Mouse (Mus musculus): ENCODE results near the gene Il1a.

Il1a gene

GRCm38 (mm10) chr2:129309836-129310235 is at the start of gene Il1a:
Gene Il1a (minus strand): TSS chr2:129309972.
- DNase-seq = no peak

GRCm38 (mm10) chr2:129338138-129338621 is 28.4 kb upstream of the Il1a start:
- no peak for DNase-seq

GRCm38 (mm10) chr2:129333471-129333870 is 23.7 kb upstream of the Il1a start:
- DNase-seq = no peak

DNA sequence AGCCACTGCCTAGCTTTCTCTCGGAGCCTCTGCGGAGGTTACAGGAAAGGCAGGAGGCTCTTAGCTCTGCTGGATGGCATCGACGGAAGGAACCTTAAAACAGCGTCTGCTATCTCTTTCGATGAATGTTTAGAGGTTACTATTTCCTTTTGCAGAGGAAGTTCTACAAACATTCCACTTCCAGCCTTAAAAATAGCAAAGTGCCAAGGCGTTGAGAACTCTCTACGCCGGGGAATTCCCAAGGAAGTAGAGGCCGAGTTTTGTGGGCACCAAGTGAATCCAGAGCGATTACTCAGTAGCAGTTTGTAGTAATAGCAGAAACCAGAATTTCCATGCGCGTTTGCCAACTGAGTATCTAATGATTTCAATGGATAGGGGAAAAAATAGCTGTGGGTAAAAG is 20.8 kb upstream of the Il1a start:
- no peak for DNase-seq

DNA sequence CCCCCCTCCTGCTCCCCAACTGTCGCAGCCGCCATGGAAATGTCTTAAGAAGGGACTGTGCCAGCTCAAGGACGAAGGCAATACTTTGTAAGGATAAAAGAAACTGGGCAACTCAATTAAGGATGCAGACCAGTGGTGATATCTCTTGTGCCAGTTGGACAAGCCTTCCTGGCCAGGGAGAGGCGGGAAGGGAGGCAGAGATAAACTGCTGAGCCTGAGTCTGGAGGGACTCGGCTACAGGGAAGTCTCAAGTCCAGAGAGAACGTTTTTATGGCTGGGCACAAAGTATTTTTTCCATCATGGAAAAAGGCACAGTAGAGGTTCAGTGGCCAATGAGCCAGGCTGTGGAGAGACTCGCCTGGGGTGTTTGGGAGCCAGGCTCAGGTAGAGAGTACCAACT is 20.3 kb upstream of the Il1a start:
- DNase-seq = no peak

GRCm38 (mm10) chr2:129328238-129328637 is 18.5 kb upstream of the Il1a start:
- no peak for DNase-seq

DNA sequence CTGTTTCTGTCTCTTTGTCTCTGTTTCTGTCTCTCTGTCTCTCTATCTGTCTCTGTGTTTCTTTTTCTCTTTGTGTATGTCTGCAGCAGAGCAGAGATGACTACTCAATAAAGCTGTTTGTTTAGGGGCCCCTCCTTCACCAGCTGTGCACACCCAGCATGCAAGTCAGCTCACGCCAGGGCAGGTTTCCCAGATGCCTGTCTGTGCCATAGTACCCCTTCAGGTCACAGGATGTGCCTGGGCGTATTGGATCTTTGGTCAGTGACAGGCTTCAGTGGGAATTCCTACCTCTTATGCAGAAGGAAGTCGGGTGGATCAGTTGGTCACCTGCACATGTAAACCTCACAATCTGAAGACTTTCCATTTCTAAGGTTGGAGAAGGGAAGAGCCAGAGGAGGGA is 14.4 kb upstream of the Il1a start:
- no peak for DNase-seq

DNA sequence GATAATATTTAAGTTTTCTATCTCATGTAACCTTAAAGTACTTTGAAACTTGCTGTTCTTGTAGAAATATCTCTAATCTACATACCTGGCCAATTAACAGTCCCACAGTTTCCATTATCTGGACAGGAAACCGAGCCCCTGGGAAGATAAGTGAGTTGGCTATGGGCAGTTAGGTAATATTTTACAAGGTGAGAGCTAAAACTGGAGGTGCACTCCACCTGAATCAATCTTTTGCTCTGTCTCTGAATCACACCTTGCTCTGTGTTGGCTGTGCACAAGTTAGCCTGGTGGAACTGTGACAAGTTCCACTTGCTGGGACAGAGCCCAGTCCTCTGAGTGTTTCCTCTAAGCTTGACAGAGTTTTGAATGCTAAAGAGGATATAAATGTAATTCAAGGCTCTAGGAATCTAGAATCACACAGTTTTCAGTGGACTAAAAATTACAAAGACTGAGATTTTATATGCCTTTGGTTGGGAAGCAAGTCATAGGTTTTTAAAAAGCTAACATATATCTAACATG is 12.4 kb upstream of the Il1a start:
- no peak for DNase-seq

GRCm38 (mm10) chr2:129320033-129320605 is 10.3 kb upstream of the Il1a start:
- no peak for DNase-seq

- DNase-seq = no peak
Observed at GRCm38 (mm10) chr2:129315831-129316230, 6.1 kb upstream of the Il1a start.

DNA sequence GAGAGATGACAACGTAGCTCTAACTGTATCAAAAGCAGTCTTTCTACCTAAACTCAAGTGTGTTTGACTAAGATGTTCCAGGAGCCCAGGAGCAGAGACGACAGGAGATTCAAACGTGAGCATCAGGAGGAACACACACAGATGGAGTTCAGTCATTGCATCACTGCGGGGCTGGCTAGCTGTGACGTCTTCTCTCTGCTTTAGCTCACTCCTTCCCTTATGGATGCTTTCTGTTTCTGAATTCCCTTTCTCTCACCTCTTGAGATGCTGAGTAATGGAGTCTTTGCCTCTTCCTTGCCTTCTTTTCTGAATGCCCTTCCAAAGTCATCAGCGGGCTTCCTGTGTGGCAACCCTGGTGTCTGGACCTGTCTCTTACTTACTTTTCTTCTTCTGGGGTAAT is 5.1 kb upstream of the Il1a start:
- no peak for DNase-seq

GRCm38 (mm10) chr2:129313934-129314333 is 4.2 kb upstream of the Il1a start:
- DNase-seq = no peak

DNA sequence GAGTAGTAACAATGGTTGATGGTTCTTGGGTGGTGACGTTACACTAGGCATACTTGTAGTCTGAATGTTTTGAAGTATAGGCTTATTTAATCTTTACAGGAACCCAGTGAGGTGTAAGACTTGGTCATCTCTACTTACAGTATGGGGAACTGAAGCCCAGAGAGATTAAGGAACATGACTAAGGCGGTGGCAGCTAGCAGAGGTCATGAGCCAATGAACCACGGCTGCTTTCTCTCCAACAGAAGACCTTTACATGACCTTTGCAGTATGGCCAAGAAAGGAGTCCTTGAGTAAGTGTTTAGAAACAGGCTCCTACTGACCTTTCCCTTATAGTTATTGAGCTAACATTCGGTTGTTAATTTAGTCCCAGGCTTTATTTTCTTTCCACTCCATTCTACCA is 3.8 kb downstream of the Il1a start:
- DNase-seq = no peak

DNA sequence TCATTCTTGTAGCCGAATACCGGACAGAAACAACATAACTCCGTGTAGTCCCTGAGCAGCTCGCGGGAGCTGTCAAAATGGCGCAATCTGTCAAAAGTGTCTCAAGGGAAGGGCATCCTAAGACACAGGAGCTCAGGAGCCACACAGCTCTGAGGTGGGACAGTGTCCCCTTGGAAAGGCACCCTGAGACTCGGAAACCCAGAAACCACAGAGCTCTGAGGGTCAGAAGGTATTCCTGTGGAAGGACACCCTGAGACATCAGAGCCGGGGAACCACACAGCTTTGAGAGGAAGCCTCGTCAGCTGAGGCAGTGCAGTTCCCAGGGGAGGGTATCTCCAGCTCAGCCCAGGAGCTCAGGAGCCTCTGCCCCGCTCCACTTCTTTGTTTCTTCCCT is 12.2 kb downstream of the Il1a start:
- DNase-seq = peak; percentile 64

GRCm38 (mm10) chr2:129296671-129297588 is 12.8 kb downstream of the Il1a start, which contains the start of gene Ckap2l:
Gene Ckap2l (minus strand): TSS chr2:129297212.
- peak; percentile 99 for DNase-seq

DNA sequence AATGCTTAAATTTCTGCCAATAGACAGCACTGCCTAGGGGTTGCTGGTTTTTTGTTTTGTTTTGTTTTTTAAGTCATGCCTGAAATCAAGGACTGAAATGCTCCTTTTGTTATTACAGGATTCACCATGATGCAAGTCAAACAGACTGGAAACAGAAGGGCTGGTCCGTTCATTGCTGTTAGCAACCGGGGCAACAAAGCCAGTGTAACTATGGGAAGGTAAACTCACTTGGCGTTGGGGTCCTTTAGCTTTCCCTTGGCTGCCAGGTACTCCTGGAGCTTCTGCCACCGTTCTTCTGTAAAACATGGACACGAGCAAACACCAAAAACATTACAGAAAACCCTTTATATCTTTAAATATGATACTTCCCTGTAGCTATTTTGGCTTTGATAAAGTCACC is 13.7 kb downstream of the Il1a start:
- peak; percentile 4 for DNase-seq

DNA sequence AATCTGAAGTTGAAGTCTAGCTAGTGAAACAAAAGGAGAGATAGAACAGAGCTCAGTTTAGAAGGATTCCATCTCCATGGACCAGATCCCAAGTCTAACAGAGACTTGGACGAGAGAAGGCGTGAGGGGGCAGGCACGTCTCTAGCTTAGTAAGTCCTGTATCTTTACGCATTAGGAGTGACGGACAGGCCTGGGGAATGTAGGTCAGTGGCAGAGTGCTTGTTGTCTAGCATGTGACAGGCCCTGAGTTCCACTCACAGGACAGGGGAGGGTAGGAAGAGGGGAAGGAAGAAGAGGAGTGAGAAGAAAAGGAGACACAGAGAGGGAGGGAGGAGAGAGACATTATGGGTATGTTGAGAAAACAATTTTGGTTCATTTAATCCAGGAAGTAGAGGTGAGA is 14.7 kb downstream of the Il1a start:
- no peak for DNase-seq

DNA sequence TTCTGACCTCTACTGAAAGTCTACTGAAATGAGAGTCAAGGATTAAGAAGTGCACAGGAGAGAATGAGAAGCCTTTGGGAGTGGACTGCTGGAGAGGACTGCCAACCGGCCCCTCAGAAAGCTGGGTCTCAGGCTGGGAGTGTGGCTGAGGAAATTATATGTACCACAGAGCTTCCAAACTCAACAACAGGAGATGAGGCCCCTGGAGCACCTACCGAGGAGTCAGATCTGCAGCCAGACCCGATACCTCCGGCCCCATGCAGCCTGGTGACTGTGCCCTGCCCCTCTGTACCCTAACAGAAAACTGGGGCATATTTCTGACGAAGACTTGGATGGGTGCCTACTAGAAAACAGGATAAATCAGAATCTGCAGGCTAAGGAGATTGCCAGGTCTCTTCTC is 35.9 kb downstream of the Il1a start:
- no peak for DNase-seq

- no peak for DNase-seq
Observed at GRCm38 (mm10) chr2:129270621-129271020, 39.2 kb downstream of the Il1a start.

DNA sequence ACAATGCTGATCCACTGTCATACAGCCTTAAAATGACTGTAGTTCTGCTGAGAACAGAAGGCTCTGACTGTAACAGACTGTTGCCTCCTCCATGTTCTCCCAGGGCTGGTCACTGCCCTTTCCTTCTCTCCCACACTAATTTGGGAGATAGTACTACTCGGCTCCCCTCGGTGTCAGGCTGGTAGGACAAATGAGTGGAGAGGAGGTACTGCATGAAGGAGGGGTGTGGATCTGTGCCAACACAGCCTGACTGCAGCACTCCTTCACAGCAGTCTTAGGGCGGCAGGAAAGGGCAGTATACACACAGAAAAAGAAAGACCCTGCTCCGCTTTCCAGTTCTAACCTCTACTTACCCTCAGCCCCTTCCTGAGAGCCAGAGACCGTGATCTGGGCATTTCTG is 39.8 kb downstream of the Il1a start:
- DNase-seq = no peak

- no peak for DNase-seq
Observed at GRCm38 (mm10) chr2:129269161-129269643, 40.6 kb downstream of the Il1a start.

DNA sequence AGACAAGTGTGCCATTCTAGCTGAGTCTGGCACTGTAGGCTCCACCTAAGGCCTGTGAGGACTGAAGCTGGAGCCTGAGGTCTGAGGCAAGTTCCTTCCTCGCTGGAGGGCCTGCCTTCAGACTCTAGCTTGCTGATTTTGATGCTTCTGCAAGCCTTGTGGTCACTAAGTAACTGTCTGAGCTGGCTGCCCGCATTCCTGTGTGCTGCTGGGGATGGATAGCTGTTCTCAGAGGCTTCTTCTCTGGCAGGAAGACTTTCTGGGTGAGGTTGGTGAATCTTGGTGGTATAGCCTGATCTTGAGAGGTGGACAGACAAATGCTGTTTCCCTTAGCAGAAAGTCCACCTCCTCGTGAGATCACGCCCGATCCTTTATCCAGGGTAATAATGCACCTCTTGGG is 42.0 kb downstream of the Il1a start:
- no peak for DNase-seq

DNA sequence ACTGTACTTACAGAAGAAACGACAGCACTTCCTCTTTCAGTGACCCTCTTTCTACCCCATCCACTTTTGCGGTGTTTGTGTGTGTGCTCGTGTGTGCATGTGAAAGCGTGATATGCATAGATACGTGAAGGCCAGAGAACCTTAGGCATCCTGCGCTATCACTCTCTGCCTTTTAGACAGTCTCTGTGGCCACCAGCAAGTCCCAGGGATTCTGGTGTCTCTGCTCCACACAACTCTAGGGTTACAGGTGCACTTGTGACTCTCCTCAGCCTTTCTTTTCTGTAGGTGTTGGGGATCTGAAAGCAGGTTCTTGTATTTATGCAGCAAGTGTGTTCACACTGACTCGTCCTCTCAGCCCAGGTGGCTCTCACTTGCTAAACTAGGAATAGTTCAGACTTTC is 44.5 kb downstream of the Il1a start:
- no peak for DNase-seq

DNA sequence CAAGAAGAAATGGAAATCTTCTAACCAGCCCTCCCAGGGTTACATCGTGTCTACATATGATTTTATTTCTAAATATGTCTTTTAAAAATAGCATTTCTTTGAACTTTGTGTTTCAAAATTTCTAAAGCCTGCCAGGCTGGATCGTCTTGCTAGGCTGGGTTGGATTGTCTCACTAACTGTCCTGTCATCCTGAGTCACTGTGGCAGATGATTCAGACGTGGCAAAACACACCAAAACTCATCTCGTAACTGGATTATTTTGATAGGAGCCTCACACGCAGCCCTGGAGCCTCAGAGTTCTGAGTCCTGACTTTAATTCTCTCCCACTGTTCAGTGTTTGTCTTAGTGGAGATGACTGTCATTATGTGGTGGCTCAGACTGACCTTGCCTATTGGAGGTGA is 46.7 kb downstream of the Il1a start:
- no peak for DNase-seq

All from embryo, embryonic 11 days (tissue).